Mouse (Mus musculus): ENCODE measurements at regions not wholly inside any gene's neighbourhood (a gene's known extent, or its start where the extent isn't known, plus 50 kb on each side); places are given as distances from the start of the nearest gene placed in this dataset.

DNA sequence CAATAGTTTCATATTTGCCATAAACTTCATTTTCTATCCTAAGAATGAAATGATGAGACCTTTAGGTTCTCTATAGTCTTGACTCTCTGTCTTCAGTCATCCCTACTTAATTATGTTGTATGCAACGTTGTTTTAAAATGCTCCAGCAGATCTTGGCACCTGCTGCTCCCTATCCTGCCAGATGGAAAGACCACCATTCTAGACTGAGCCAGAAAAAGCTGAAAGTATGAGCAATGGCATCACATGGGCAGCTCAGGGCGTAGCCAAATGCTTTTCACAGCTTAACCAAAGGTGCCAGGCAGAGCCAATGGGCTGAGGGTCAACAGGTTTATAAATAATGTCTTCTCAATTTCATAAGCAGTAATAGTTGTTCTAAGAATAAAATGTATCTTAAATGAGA, 190.2 kb upstream of the Cdh20 start:
- no peak for DNase-seq (ENCODE audit: low spot score)

DNA sequence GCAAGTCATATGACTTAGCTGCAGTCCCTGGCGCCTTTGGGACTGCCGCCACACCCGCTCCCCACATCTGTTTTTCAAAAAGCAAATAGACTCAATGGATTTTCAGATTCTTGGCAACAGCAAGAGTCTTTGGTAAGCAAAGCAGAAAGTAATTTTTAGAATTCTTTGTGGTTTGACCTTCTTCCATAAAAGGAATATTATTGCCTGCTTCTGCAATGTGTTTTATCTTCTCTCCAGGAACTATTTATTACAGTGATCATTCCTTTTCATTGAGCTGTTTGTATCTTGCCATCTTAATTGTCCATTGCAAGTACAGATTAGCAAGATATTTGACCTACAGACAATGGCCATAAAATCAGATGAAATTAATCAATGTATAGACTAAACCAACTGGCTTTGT, 184.2 kb upstream of the Cdh20 start:
- DNase-seq (ENCODE audit: low spot score) = no peak

DNA sequence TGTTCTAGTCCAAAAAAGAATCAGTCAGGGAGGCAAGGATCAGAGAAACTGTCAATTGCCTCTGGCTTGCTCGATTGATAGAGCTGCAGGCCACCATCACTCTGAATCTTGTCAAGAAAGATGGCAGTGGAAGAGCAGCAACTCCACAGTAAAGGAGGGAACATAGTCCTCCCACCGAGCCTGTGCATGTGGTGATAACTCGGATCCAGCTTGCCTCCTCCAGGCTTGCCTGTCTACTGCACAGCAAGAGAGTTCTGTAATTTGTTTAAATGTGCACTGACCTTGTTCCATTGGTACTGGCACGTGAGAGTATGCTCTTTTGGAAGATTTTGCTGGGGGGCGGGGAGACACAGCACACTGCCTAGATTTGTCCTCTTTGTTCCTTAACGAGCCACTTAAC, 181.3 kb upstream of the Cdh20 start:
- peak; percentile 49 for DNase-seq (ENCODE audit: low spot score)

DNA sequence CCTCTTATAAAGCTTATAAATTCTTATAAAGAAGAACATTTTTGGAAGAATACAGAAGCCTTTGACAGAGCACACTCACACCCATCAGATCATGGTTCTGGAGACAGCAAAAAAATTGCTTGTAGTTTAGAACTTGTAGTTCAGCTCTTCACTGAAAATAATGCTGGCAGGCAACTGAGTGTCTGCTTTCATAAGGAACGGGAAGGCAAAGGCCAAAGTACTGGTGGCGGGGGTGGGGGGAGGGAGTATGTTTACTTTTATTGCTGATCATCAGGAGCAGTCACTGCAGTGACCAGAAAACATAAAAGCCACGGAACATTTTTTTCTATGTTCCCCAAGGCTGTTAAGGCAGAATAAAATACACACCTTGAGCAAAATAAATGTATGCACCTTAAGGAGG, 163.0 kb upstream of the Cdh20 start:
- DNase-seq (ENCODE audit: low spot score) = no peak

DNA sequence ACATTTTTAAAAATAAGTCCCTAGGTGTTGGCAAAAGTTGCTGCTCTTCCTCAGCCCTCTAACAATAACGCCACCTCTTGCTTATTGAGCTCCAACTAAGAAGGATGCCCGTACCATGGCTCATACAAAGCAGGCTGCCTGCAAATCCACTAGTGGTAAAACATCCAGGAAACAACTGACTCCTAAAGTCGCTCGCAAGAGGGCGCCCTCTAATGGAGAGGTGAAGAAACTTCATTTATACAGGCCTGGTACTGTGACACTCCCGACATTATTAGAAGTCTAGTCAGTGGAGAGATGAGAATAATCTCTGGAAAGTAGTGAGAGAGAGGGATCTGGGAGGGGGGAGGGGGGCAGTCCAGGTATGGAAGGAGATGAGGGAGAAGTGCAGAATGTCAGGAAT, 158.9 kb upstream of the Cdh20 start:
- no peak for DNase-seq (ENCODE audit: low spot score)

DNA sequence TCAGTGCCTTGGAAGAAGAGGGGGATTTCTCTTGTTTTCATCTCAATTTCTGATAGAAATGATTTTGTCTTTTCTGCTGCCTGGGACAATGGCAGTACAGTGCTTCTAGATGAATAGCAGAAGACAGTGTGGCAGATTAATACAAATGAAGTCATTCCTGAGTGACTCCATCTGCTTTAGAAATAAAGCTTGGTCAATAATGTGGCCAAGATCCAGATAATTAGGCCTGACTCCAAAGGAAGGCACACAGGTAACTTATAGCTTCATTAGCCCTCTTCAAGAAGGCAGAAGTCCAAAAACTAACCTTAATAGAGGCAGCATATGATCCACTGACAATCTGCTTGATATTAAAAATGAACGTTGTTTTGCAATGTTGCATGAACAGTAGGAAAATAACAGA, 151.0 kb upstream of the Cdh20 start:
- DNase-seq (ENCODE audit: low spot score) = no peak

DNA sequence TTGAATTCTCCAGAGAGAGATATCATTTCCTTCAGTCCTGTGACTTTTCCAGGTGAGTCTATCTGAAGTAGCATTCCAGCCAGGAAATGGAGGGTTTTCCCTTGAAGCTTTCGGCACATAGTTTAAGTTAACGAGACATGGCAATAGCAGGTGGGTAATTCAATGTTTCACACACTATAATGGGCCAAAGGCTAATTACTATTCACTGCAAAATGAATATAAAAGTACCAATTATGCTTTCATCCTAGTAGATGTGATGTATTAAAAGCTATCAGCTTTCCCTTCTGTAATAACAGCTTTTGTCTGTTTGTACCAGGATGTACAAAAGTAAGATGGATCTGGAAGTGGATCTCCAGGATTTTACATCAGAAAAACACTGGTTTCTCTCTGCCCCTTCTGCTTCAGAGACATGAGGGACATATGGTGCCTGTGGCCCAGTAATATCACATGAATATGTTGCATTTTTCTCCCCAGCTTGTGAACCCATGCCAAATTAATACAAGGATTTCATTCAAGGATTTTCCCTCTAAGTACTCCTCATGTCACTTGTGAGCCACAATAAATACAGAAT, 148.4 kb upstream of the Cdh20 start:
- no peak for DNase-seq (ENCODE audit: low spot score)

DNA sequence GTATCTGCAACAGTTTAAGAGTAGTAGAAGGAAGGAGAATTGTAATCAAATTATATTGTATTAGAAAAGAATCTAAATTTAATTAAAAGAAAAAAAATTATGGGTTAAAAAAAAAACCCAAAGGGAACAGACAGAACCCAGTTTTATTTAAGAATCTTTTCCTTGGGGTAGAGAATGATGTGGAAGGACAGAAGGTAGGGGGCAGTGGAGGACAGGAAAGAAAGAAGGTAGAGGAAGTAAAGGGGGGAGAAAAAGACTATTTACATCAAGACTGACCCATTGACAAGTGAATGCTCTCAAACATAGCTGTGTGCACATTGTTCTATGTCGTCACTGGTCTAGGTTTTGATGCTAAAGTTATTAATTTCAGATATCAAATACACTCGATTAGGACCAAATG, 142.8 kb upstream of the Cdh20 start:
- DNase-seq (ENCODE audit: low spot score) = peak; percentile 48

DNA sequence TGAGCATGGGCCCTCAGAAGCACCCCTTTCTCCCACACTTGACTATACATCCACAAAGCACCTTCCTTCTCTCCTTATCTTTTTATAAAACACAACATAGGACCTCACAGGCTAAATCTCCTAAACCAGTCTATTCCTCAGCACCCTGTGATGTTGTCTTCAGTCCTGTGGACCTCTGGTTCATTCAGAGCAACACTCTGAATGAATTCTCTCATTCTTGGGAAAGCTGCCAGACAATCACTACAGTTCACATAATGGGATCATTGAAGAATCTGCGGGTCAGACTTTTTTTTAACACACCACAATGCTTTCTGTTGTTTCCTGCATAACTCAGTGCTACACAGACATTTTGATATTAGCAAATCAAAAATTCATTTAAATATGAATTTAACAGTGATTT, 115.9 kb upstream of the Cdh20 start:
- DNase-seq (ENCODE audit: low spot score) = no peak
